Mouse (Mus musculus): ENCODE measurements at regions not wholly inside any gene's neighbourhood (a gene's known extent, or its start where the extent isn't known, plus 50 kb on each side); places are given as distances from the start of the nearest gene placed in this dataset.

GRCm38 (mm10) chr7:63811816-63812215 lies 104.8 kb upstream of the E030018B13Rik start:
- no peak for DNase-seq

- DNase-seq: no peak
Measured at GRCm38 (mm10) chr7:63815531-63815930, 101.1 kb upstream of the E030018B13Rik start.

GRCm38 (mm10) chr7:63816056-63816941 lies 100.4 kb upstream of the E030018B13Rik start:
- DNase-seq: peak; percentile 61

- DNase-seq: no peak
Measured at GRCm38 (mm10) chr7:63817476-63817875, 99.2 kb upstream of the E030018B13Rik start.

- DNase-seq: no peak
Measured at GRCm38 (mm10) chr7:63818105-63818504, 98.6 kb upstream of the E030018B13Rik start.

- no peak for DNase-seq
Measured at GRCm38 (mm10) chr7:63820286-63820685, 96.4 kb upstream of the E030018B13Rik start.

- no peak for DNase-seq
Measured at GRCm38 (mm10) chr7:63822001-63822400, 94.7 kb upstream of the E030018B13Rik start.

GRCm38 (mm10) chr7:63824009-63824408 lies 92.6 kb upstream of the E030018B13Rik start:
- peak; percentile 68 for DNase-seq

GRCm38 (mm10) chr7:63829362-63829920 lies 87.2 kb upstream of the E030018B13Rik start:
- DNase-seq: no peak

GRCm38 (mm10) chr7:63833676-63834075 lies 83.0 kb upstream of the E030018B13Rik start:
- no peak for DNase-seq

- peak; percentile 38 for DNase-seq
Measured at GRCm38 (mm10) chr7:63835958-63836357, 80.7 kb upstream of the E030018B13Rik start.

All from lung, postnatal 10 days (tissue).